Mouse (Mus musculus) ES-Bruce4 (cell line): ENCODE results near the gene Gm19684. TPM values are rescaled to one million over a fixed set of nuclear protein-coding genes. Genes with fewer than 3 reads are reported as not detected.
A peak's percentile ranks its signal among the peaks of the same experiment; 100 is the strongest.
"Not testable (repeated sequence)": the region's sequence is repeated elsewhere in the genome, so short reads cannot be mapped to it uniquely, and the experiment has no call there.

Experiments used
- H3K27ac ChIP-seq: 2 replicates; pipeline ENCODE4 v1.5.1; 2012; ENCODE audit warnings: low read length, inconsistent platforms; ENCODE audit not compliant: insufficient read depth
- H3K27me3 ChIP-seq: 2 replicates; pipeline ENCODE4 v1.6.1; 2012; ENCODE audit warnings: mild to moderate bottlenecking, low read length, inconsistent platforms; ENCODE audit not compliant: control insufficient read depth, poor library complexity, insufficient read depth, severe bottlenecking
- H3K36me3 ChIP-seq: 2 replicates; pipeline ENCODE4 v1.6.1; 2012; ENCODE audit warnings: inconsistent platforms, mild to moderate bottlenecking, low read length, moderate library complexity; ENCODE audit not compliant: control insufficient read depth, poor library complexity, insufficient read depth, severe bottlenecking
- H3K4me1 ChIP-seq: one replicate; pipeline ENCODE4 v1.8.1; 2011; ENCODE audit warnings: low read length; ENCODE audit not compliant: control insufficient read depth, insufficient read depth
- H3K4me3 ChIP-seq: 2 replicates; pipeline ENCODE4 v1.5.1; 2011; ENCODE audit warnings: low read depth, mild to moderate bottlenecking, low read length
- H3K9ac ChIP-seq: 2 replicates; pipeline ENCODE4 v1.6.1; 2012; ENCODE audit warnings: low read depth, mild to moderate bottlenecking, inconsistent platforms; ENCODE audit not compliant: poor library complexity, severe bottlenecking
- H3K9me3 ChIP-seq: replicated peaks from 2 replicates; pipeline ENCODE4 v1.6.1; 2012; ENCODE audit warnings: mild to moderate bottlenecking, low read length, inconsistent platforms; ENCODE audit not compliant: control insufficient read depth, poor library complexity, insufficient read depth, severe bottlenecking
- CTCF ChIP-seq: IDR thresholded peaks from one replicate; pipeline ENCODE4 v1.8.1; 2011; ENCODE audit warnings: low read depth, low read length
- EP300 ChIP-seq: IDR thresholded peaks from 2 replicates; pipeline ENCODE4 v1.6.1; 2011; ENCODE audit warnings: low read depth, low read length; ENCODE audit not compliant: insufficient read depth
- polyA plus RNA-seq: library from polyadenylated mRNA; stranded (reverse); fragments of >200 nt; gene quantifications from 2 replicates; pipeline ENCODE4 v1.2.4, GENCODE M21; 2011; ENCODE audit warnings: low read depth; ENCODE audit not compliant: missing spikeins, insufficient read depth, insufficient read length

The Gm19684 gene
- polyA plus RNA-seq, 1 experiment = not detected

DNA sequence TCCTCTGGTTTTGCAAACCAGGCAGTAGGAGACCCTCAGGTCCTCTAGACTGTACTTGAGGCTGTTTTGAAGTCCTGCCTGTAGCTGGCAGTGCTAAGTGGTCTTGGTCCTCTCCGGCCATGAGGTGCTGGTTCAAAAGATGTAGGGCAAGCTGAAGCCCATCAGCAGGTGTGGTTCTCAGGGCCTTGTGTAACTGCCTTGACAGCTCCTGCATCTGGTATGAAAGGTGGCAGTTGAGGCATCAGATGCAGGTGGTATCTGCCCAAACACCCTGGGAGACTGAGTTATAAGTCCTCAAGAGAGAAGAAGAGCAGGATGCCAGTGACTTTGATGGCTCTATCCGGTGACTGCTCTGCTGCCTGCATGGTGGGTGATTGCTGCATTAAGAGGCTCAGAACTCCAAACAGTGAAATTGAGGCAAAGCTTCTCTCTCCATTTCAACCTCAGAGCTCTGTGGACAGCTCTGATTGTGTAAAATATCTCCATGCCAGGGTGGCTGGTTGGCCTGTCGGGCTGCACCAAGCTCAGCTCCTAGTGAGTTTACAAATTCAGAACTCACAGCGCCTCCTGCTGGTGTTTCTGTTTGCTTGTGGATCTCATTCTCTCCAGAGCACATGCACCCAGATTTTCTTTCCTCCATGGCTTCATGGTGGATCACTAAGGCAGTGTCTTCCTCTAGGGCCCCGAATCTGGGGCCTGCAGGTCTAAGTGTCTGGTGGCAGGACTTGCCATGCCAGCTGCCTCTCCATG, 10.2 kb downstream of the Gm19684 start:
- H3K4me1 ChIP-seq = peaks cover 5% of the 10 kb centered on the region
- TF ChIP-seq CTCF (peak; percentile 31), EP300 (no peak)
- H3K9me3 ChIP-seq = no peaks in the 10 kb centered on the region
- no peak overlapping the region for H3K9ac ChIP-seq
- no peaks in the 10 kb centered on the region for H3K36me3 ChIP-seq
- no peaks in the 10 kb centered on the region for H3K27me3 ChIP-seq
- H3K4me3 ChIP-seq = no peak overlapping the region
- no peak overlapping the region for H3K27ac ChIP-seq

DNA sequence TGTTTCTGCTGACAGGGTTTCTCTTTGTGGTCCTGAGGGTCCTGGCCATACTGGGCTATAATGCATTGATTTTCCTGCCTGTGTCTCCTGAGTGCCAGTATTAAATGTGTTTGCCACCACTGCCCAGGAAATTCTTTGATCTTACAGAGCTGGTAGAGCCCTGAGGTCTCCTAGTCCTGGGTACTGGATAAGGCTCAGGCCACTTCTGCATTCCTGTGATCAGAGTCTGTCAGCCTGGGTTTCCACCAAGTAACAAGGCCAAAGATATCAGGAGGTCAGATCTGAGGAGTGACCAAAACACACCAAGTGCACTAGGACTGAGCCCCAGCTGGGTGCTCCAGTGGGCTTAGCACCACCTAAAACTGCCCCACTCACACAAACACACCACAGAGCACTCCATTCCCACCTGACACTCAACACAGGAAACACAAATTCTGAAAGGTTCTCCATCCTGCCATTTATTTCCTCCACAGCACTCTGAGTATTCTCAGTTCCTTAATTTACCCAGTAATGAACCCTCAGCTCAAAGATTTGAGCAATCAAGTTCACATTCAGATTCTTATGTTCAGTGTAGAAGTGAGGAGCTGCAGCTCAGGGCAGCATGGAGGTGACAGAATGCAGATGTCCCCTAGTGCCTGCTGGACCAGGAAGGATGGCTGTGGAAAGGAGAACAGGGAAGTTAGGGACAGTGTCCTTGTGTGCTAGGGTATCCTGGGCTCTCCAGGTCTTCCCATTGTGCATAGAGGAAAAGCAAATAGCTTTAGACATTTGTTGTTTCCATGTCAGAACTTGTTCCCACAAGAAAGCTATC, 14.1 kb downstream of the Gm19684 start:
- not testable (repeated sequence) for H3K4me1 ChIP-seq, H3K36me3 ChIP-seq, H3K4me3 ChIP-seq, H3K9ac ChIP-seq, H3K9me3 ChIP-seq, H3K27me3 ChIP-seq, H3K27ac ChIP-seq

- H3K4me3 ChIP-seq, H3K36me3 ChIP-seq, H3K9ac ChIP-seq, H3K27ac ChIP-seq, H3K9me3 ChIP-seq, H3K27me3 ChIP-seq, H3K4me1 ChIP-seq: not testable (repeated sequence)
Observed at GRCm38 (mm10) chr17:36136299-36136848, 14.9 kb downstream of the Gm19684 start.

DNA sequence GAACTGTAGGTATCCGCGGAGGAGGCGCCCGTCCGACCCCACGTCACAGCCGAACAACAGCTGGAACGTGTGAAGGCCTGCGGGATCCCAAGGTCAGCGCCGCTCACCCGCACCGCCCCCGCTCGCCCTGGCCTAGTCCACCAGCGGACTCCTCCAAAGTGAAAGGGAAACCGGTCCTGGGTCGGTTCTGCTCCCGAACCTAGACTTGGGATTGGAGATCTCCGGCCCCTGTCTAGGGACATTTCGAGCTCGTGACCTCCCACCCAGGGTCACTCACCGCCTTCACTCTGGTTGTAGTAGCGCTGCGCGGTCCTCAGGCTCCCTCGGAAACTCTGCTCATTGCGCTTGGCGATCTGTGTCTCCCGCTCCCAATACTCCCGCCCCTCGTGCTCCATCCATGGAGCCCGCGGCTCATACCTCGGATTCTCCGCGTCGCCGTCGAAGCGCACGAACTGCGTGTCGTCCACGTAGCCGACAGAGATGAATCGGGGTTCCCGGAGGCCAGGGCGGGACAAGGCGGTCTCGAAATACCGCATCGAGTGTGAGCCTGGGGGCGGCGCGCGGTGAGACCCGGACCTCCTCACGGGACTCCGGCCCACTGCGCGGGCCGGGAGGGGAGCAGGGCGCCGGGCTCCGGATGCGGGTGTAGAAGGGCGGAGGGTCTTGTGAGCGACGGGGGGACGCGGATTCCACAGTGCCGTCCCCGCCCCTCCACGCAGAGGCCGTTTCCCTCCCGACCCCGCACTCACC, 23.8 kb downstream of the Gm19684 start:
- H3K9me3 ChIP-seq = no peaks in the 10 kb centered on the region
- peaks cover 3% of the 10 kb centered on the region for H3K4me1 ChIP-seq
- peak overlapping the region; percentile 40 for H3K27ac ChIP-seq
- TF ChIP-seq EP300 (no peak), CTCF (no peak)
- H3K4me3 ChIP-seq = peak overlapping the region; percentile 70
- H3K27me3 ChIP-seq = no peaks in the 10 kb centered on the region
- H3K9ac ChIP-seq = peak overlapping the region; percentile 71
- peaks cover 5% of the 10 kb centered on the region; the same call in 1 of the 2 replicates for H3K36me3 ChIP-seq

- H3K27me3 ChIP-seq, H3K9me3 ChIP-seq, H3K36me3 ChIP-seq, H3K4me1 ChIP-seq: not testable (repeated sequence)
- H3K4me3 ChIP-seq = peak overlapping the region; percentile 70
- peak overlapping the region; percentile 71 for H3K9ac ChIP-seq
- H3K27ac ChIP-seq = peak overlapping the region; percentile 40
Observed at GRCm38 (mm10) chr17:36145861-36146156, 24.3 kb downstream of the Gm19684 start.

DNA sequence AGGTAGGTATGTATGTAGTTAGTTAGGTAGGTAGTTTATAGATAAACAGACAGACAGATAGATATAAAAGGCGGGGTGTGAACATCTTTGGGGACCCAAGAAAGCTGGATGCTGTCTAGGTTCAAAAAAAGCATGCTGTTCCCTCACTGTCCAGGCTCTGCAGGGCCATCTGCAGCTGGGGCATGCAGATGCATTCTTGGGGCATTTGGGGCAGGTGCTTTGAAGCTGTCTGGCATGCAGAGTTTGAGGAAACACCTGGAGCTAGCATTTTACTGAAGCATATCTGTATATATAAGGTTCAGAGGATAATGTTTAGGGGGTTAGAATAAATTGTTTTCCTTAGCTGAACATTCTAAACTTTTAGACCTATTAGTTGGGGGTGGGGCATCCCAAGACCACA, 25.5 kb downstream of the Gm19684 start:
- Histone ChIP-seq H3K9ac (0 out of 2 replicates have a peak overlapping the region, but pooled peaks have one; percentile 34), H3K27ac (peak overlapping the region; percentile 85)
- not testable (repeated sequence) for H3K27me3 ChIP-seq, H3K36me3 ChIP-seq, H3K4me3 ChIP-seq, H3K4me1 ChIP-seq, H3K9me3 ChIP-seq
